Mouse (Mus musculus) left cerebral cortex, postnatal 14 days (tissue): ENCODE results near the gene Snx6. TPM values are rescaled to one million over a fixed set of nuclear protein-coding genes. Genes with fewer than 3 reads are reported as not detected.
"Not testable (repeated sequence)": the region's sequence is repeated elsewhere in the genome, so short reads cannot be mapped to it uniquely, and the experiment has no call there.

ENCODE experiments used
- DNase-seq, 2 experiments: peaks; one replicate each; pipeline ENCODE4 v3.0.0; 2021 to 2022; ENCODE audit warnings: low spot score in 2 of 2, mixed read lengths in 1 of 2
- intact Hi-C: fragments of 180-260 bp; cut with DNase I; formaldehyde crosslinking; loops from one replicate; pipeline ENCODE4 v1.15.1; 2025
- total RNA-seq, 2 experiments: library from RNA; stranded (reverse); gene quantifications; 2 replicates each; pipeline ENCODE4 v1.2.3; 2021

Snx6 gene
- total RNA-seq, 2 experiments from 2014 or later, result 49.0 to 50.5 TPM

- intact Hi-C loops, DNase-seq: not testable (repeated sequence)
These were observed 76.4 kb downstream of the Snx6 start for GRCm38 (mm10) chr12:54718871-54719786.

DNA sequence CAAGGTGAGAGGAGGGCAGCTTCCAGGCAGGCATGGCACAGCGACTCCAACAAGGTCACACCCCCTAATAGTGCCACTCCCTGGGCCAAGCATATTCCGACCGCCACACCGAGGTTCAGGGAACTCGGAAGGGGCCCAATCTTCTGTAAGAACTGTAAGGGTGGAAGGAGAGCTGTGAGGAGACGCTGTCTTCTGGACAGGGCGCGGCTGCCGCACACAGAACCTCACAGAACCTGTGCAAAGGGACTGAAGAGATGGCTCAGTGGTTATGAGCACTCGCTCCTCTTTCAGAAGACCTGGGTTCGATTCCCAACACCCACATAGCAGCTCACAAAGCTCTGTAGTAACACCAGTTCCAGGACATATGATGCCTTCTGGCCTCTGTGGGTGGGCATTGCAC is 78.0 kb downstream of the Snx6 start:
- intact Hi-C loops, DNase-seq: not testable (repeated sequence)

- DNase-seq, result peak; percentile 63 to 69
- intact Hi-C loops, result not testable (repeated sequence)
These were observed 81.5 kb downstream of the Snx6 start for GRCm38 (mm10) chr12:54713822-54714626.

DNA sequence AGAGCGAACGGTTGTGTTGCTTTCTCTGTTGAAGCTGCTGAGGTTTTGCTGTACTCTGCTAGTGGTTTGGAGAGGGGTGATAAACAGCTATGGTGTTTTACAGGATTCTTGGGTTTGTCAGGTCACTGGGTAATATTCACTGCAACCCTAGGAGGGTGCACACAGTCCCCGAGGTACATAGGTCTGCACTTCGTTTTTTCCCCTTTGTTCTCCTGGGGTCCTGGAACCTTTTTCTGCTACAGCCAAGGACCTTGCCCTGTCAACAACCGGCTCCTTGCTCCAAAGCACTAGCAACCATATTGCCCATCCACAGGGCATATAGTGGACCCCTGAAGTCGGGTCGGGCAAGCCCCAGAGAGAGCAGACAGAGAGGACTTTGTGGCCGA is 85.0 kb downstream of the Snx6 start:
- DNase-seq, result peak; percentile 60 to 85
- intact Hi-C loops, result not testable (repeated sequence)

- DNase-seq, result not testable (repeated sequence)
These were observed 85.6 kb downstream of the Snx6 start for GRCm38 (mm10) chr12:54709691-54710493.

GRCm38 (mm10) chr12:54699394-54699793 is 96.1 kb downstream of the Snx6 start:
- intact Hi-C loops, result no loop called here
- DNase-seq, result no peak

More at GRCm38 (mm10) chr12:54709691-54710493, 85.6 kb downstream of the Snx6 start:
- intact Hi-C loops, result not testable (repeated sequence)

- peak in 1 of 2 experiments; percentile 24 for DNase-seq
- intact Hi-C loops, result no loop called here
These were observed 97.7 kb downstream of the Snx6 start for GRCm38 (mm10) chr12:54697791-54698250.

- intact Hi-C loops, result no loop called here
- peak in 1 of 2 experiments; percentile 82 for DNase-seq
These were observed 98.4 kb downstream of the Snx6 start for GRCm38 (mm10) chr12:54697003-54697597.

Other genes starting within 250 kb of the Snx6 start
- gene Sptssa, start 139.1 kb downstream of the Snx6 start, total RNA-seq, result 10 to 100 TPM; 29.4 to 34.1 TPM
- gene Eapp, start 99.8 kb downstream of the Snx6 start, total RNA-seq, result 10 to 100 TPM; 39.6 to 45.4 TPM
- gene Cfl2, start 67.2 kb upstream of the Snx6 start, total RNA-seq, result 100 to 1,000 TPM; 144 to 154 TPM
- not detected for gene Gm20403, start 190.8 kb upstream of the Snx6 start, total RNA-seq
- 1 to 10 TPM; 2.2 to 2.7 TPM for gene Baz1a, start 218.6 kb upstream of the Snx6 start, total RNA-seq